Mouse (Mus musculus) cerebellum, adult 11-12 months (tissue): ENCODE measurements around the gene Prkch.

ENCODE experiments used
- DNase-seq: peaks from one replicate; pipeline ENCODE4 v3.0.0; 2022

Gene Prkch

GRCm38 (mm10) chr12:73719816-73720215, 135.2 kb downstream of the Prkch start:
- DNase-seq: no peak

GRCm38 (mm10) chr12:73720466-73720865, 135.9 kb downstream of the Prkch start:
- DNase-seq: no peak

- DNase-seq: no peak
These were observed 137.5 kb downstream of the Prkch start for GRCm38 (mm10) chr12:73722060-73722459.

- no peak for DNase-seq
These were observed 138.5 kb downstream of the Prkch start for GRCm38 (mm10) chr12:73723067-73723466.

- no peak for DNase-seq
These were observed 139.3 kb downstream of the Prkch start for GRCm38 (mm10) chr12:73723887-73724286.

- DNase-seq: no peak
These were observed 141.4 kb downstream of the Prkch start for GRCm38 (mm10) chr12:73725825-73726604.

GRCm38 (mm10) chr12:73727046-73727445, 142.4 kb downstream of the Prkch start:
- no peak for DNase-seq

- no peak for DNase-seq
These were observed 146.0 kb downstream of the Prkch start for GRCm38 (mm10) chr12:73730603-73731002.

- DNase-seq: no peak
These were observed 146.5 kb downstream of the Prkch start for GRCm38 (mm10) chr12:73731093-73731492.

GRCm38 (mm10) chr12:73731848-73732540, 147.4 kb downstream of the Prkch start:
- DNase-seq: no peak

GRCm38 (mm10) chr12:73732862-73733261, 148.3 kb downstream of the Prkch start:
- DNase-seq: no peak

GRCm38 (mm10) chr12:73736931-73737330, 152.3 kb downstream of the Prkch start:
- no peak for DNase-seq

- no peak for DNase-seq
These were observed 155.1 kb downstream of the Prkch start for GRCm38 (mm10) chr12:73739611-73740219.

GRCm38 (mm10) chr12:73742577-73742976, 158.0 kb downstream of the Prkch start:
- no peak for DNase-seq

- DNase-seq: no peak
These were observed 158.5 kb downstream of the Prkch start for GRCm38 (mm10) chr12:73743087-73743486.

- no peak for DNase-seq
These were observed 161.5 kb downstream of the Prkch start for GRCm38 (mm10) chr12:73746072-73746471.

- no peak for DNase-seq
These were observed 163.8 kb downstream of the Prkch start for GRCm38 (mm10) chr12:73748373-73748772.

- DNase-seq: no peak
These were observed 170.0 kb downstream of the Prkch start for GRCm38 (mm10) chr12:73754476-73755150.

GRCm38 (mm10) chr12:73755646-73756045, 171.1 kb downstream of the Prkch start:
- no peak for DNase-seq

GRCm38 (mm10) chr12:73756527-73756926, 171.9 kb downstream of the Prkch start:
- no peak for DNase-seq

- no peak for DNase-seq
These were observed 177.4 kb downstream of the Prkch start for GRCm38 (mm10) chr12:73762001-73762400.

GRCm38 (mm10) chr12:73762762-73763161, 178.2 kb downstream of the Prkch start:
- no peak for DNase-seq
